Mouse (Mus musculus) urinary bladder, adult 18-20 months (tissue): Measurements from ENCODE around the gene Ces2g.

Experiments
- DNase-seq, 2 experiments: peaks; one replicate each; pipeline ENCODE4 v3.0.0; 2022; ENCODE audit warnings: low spot score in 2 of 2, mixed read lengths in 2 of 2

The Ces2g gene

GRCm38 (mm10) chr8:104961537-104961961, at the start of gene Ces2g:
Ces2g (plus strand) TSS chr8:104961718.
- peak; percentile 42 to 72 for DNase-seq

GRCm38 (mm10) chr8:104925972-104926596, 35.4 kb upstream of the Ces2g start, which contains the start of gene Ces2e:
Ces2e (plus strand) TSS chr8:104926260.
- DNase-seq, result peak in 1 of 2 experiments; percentile 11

- no peak for DNase-seq
Measured at GRCm38 (mm10) chr8:104927301-104927700, 34.2 kb upstream of the Ces2g start.

GRCm38 (mm10) chr8:104944665-104945064, 16.9 kb upstream of the Ces2g start:
- no peak for DNase-seq

- peak in 1 of 2 experiments; percentile 4 for DNase-seq
Measured at GRCm38 (mm10) chr8:104947056-104947455, 14.5 kb upstream of the Ces2g start, which contains the start of gene Ces2f. Ces2f (plus strand) TSS chr8:104947356.

GRCm38 (mm10) chr8:104949031-104949430, 12.5 kb upstream of the Ces2g start:
- DNase-seq, result no peak

- DNase-seq, result no peak
Measured at GRCm38 (mm10) chr8:104962229-104962901, 847 bp downstream of the Ces2g start.

GRCm38 (mm10) chr8:104963375-104963894, 1.9 kb downstream of the Ces2g start:
- peak; percentile 9 to 11 for DNase-seq

- no peak for DNase-seq
Measured at GRCm38 (mm10) chr8:104984126-104984525, 22.6 kb downstream of the Ces2g start.

GRCm38 (mm10) chr8:104984942-104985341, 23.4 kb downstream of the Ces2g start:
- no peak for DNase-seq

GRCm38 (mm10) chr8:104998191-104998590, 36.7 kb downstream of the Ces2g start:
- DNase-seq, result no peak

GRCm38 (mm10) chr8:104999183-104999582, 37.7 kb downstream of the Ces2g start:
- no peak for DNase-seq

GRCm38 (mm10) chr8:105000586-105000985, 39.1 kb downstream of the Ces2g start, which contains the start of gene Ces2h:
Ces2h (plus strand) TSS chr8:105000853.
- no peak for DNase-seq

GRCm38 (mm10) chr8:105010000-105010399, 48.5 kb downstream of the Ces2g start:
- no peak for DNase-seq

GRCm38 (mm10) chr8:105011136-105011535, 49.6 kb downstream of the Ces2g start:
- no peak for DNase-seq

- no peak for DNase-seq
Measured at GRCm38 (mm10) chr8:105014391-105014790, 52.9 kb downstream of the Ces2g start.
